Mouse (Mus musculus): ENCODE results near the gene Cacnb1. TPM values are rescaled to one million over a fixed set of nuclear protein-coding genes. Genes with fewer than 3 reads are reported as not detected.

Gene Cacnb1
- polyA plus RNA-seq, 1 experiment from 2014 or later: 0.73 TPM

GRCm38 (mm10) chr11:98021565-98022252 is 1.1 kb downstream of the Cacnb1 start:
- Histone ChIP-seq H3K4me1 (replicated peaks) (peaks cover 40% of the 10 kb centered on the region), H3K27me3 (peaks cover 55% of the 10 kb centered on the region), H3K9me3 (replicated peaks) (no peaks in the 10 kb centered on the region), H3K9ac (peak overlapping the region; percentile 72), H3K27ac (no peak overlapping the region), H3K4me3 (replicated peaks) (peak overlapping the region; percentile 65), H3K4me2 (peak overlapping the region; percentile 95), H3K36me3 (no peaks in the 10 kb centered on the region)
- DNase-seq (no peak), ATAC-seq (ENCODE audit: low read depth) (no peak)
- WGBS (ENCODE audit: insufficient replicate concordance): 12% methylated on average over 34 of the region's 34 CpGs

- 60% methylated on average over 2 of the region's 2 CpGs for WGBS (ENCODE audit: insufficient replicate concordance)
- DNase-seq (no peak), ATAC-seq (ENCODE audit: low read depth) (no peak)
- Histone ChIP-seq H3K36me3 (no peaks in the 10 kb centered on the region), H3K27me3 (peaks cover 55% of the 10 kb centered on the region), H3K9ac (no peak overlapping the region), H3K27ac (no peak overlapping the region), H3K4me3 (replicated peaks) (no peak overlapping the region), H3K4me1 (replicated peaks) (peaks cover 38% of the 10 kb centered on the region), H3K4me2 (peak overlapping the region; percentile 95; the same call in 1 of the 2 replicates), H3K9me3 (replicated peaks) (no peaks in the 10 kb centered on the region)
These were observed 1.7 kb downstream of the Cacnb1 start for GRCm38 (mm10) chr11:98021118-98021517.

- H3K36me3 ChIP-seq: no peaks in the 10 kb centered on the region
- H3K4me2 ChIP-seq: no peak overlapping the region
- peaks cover 55% of the 10 kb centered on the region for H3K27me3 ChIP-seq
- no peak overlapping the region for H3K27ac ChIP-seq
- H3K9ac ChIP-seq: no peak overlapping the region
- no peaks in the 10 kb centered on the region for H3K9me3 ChIP-seq (replicated peaks)
- 78% methylated on average over 1 of the region's 1 CpGs for WGBS (ENCODE audit: insufficient replicate concordance)
- no peak for ATAC-seq (ENCODE audit: low read depth)
- DNase-seq: no peak
- H3K4me3 ChIP-seq (replicated peaks): no peak overlapping the region
- H3K4me1 ChIP-seq (replicated peaks): peaks cover 34% of the 10 kb centered on the region
These were observed 2.1 kb downstream of the Cacnb1 start for GRCm38 (mm10) chr11:98020710-98021109.

- H3K27ac ChIP-seq: no peak overlapping the region
These were observed 2.8 kb downstream of the Cacnb1 start for GRCm38 (mm10) chr11:98019883-98020610.

GRCm38 (mm10) chr11:98018858-98019641 is 3.8 kb downstream of the Cacnb1 start:
- DNase-seq (no peak), ATAC-seq (ENCODE audit: low read depth) (no peak)
- H3K27me3 ChIP-seq: peaks cover 55% of the 10 kb centered on the region
- no peak overlapping the region for H3K27ac ChIP-seq
- no peak overlapping the region for H3K9ac ChIP-seq
- no peak overlapping the region for H3K4me3 ChIP-seq (replicated peaks)
- no peak overlapping the region for H3K4me2 ChIP-seq
- no peaks in the 10 kb centered on the region for H3K9me3 ChIP-seq (replicated peaks)
- no peaks in the 10 kb centered on the region for H3K36me3 ChIP-seq
- WGBS (ENCODE audit: insufficient replicate concordance): 33% methylated on average over 10 of the region's 10 CpGs
- H3K4me1 ChIP-seq (replicated peaks): peaks cover 32% of the 10 kb centered on the region

More at GRCm38 (mm10) chr11:98019883-98020610, 2.8 kb downstream of the Cacnb1 start:
- Histone ChIP-seq H3K9me3 (replicated peaks) (no peaks in the 10 kb centered on the region), H3K9ac (no peak overlapping the region), H3K4me1 (replicated peaks) (peaks cover 32% of the 10 kb centered on the region), H3K27me3 (peaks cover 55% of the 10 kb centered on the region), H3K4me3 (replicated peaks) (no peak overlapping the region), H3K36me3 (no peaks in the 10 kb centered on the region), H3K4me2 (no peak overlapping the region)
- 36% methylated on average over 8 of the region's 8 CpGs for WGBS (ENCODE audit: insufficient replicate concordance)
- DNase-seq: no peak
- no peak for ATAC-seq (ENCODE audit: low read depth)

GRCm38 (mm10) chr11:98018222-98018621 is 4.6 kb downstream of the Cacnb1 start:
- ATAC-seq (ENCODE audit: low read depth) (no peak), DNase-seq (no peak)
- Histone ChIP-seq H3K9me3 (replicated peaks) (no peaks in the 10 kb centered on the region), H3K4me1 (replicated peaks) (peaks cover 29% of the 10 kb centered on the region), H3K27me3 (peaks cover 52% of the 10 kb centered on the region), H3K4me3 (replicated peaks) (no peak overlapping the region), H3K36me3 (no peaks in the 10 kb centered on the region), H3K27ac (no peak overlapping the region), H3K4me2 (no peak overlapping the region), H3K9ac (no peak overlapping the region)
- WGBS (ENCODE audit: insufficient replicate concordance): 73% methylated on average over 6 of the region's 6 CpGs

GRCm38 (mm10) chr11:98016824-98017223 is 6.0 kb downstream of the Cacnb1 start:
- WGBS (ENCODE audit: insufficient replicate concordance): 77% methylated on average over 4 of the region's 4 CpGs
- peaks cover 51% of the 10 kb centered on the region for H3K27me3 ChIP-seq
- no peak overlapping the region for H3K4me3 ChIP-seq (replicated peaks)

GRCm38 (mm10) chr11:98016177-98016576 is 6.7 kb downstream of the Cacnb1 start:
- no peak for ATAC-seq (ENCODE audit: low read depth)
- WGBS (ENCODE audit: insufficient replicate concordance): 84% methylated on average over 5 of the region's 5 CpGs
- Histone ChIP-seq H3K36me3 (no peaks in the 10 kb centered on the region), H3K4me1 (replicated peaks) (peaks cover 8% of the 10 kb centered on the region), H3K27me3 (peaks cover 50% of the 10 kb centered on the region), H3K27ac (no peak overlapping the region), H3K9me3 (replicated peaks) (no peaks in the 10 kb centered on the region), H3K9ac (no peak overlapping the region), H3K4me3 (replicated peaks) (no peak overlapping the region), H3K4me2 (no peak overlapping the region)
- DNase-seq: no peak

More at GRCm38 (mm10) chr11:98016824-98017223, 6.0 kb downstream of the Cacnb1 start:
- DNase-seq: no peak
- peaks cover 15% of the 10 kb centered on the region for H3K4me1 ChIP-seq (replicated peaks)
- H3K27ac ChIP-seq: no peak overlapping the region
- no peak for ATAC-seq (ENCODE audit: low read depth)
- no peaks in the 10 kb centered on the region for H3K9me3 ChIP-seq (replicated peaks)
- no peak overlapping the region for H3K4me2 ChIP-seq
- no peaks in the 10 kb centered on the region for H3K36me3 ChIP-seq
- H3K9ac ChIP-seq: no peak overlapping the region

GRCm38 (mm10) chr11:98012831-98013230 is 10.0 kb downstream of the Cacnb1 start:
- H3K4me1 ChIP-seq (replicated peaks): no peaks in the 10 kb centered on the region
- H3K9me3 ChIP-seq (replicated peaks): no peaks in the 10 kb centered on the region
- no peak overlapping the region for H3K4me3 ChIP-seq (replicated peaks)
- H3K4me2 ChIP-seq: no peak overlapping the region
- H3K27ac ChIP-seq: no peak overlapping the region
- no peaks in the 10 kb centered on the region for H3K36me3 ChIP-seq
- ATAC-seq (ENCODE audit: low read depth) (no peak), DNase-seq (no peak)
- no peak overlapping the region for H3K9ac ChIP-seq
- H3K27me3 ChIP-seq: peaks cover 36% of the 10 kb centered on the region
- 73% methylated on average over 10 of the region's 10 CpGs for WGBS (ENCODE audit: insufficient replicate concordance)

GRCm38 (mm10) chr11:98011716-98012115 is 11.1 kb downstream of the Cacnb1 start:
- Histone ChIP-seq H3K36me3 (no peaks in the 10 kb centered on the region), H3K27me3 (peaks cover 32% of the 10 kb centered on the region), H3K4me1 (replicated peaks) (no peaks in the 10 kb centered on the region), H3K9me3 (replicated peaks) (no peaks in the 10 kb centered on the region), H3K9ac (no peak overlapping the region), H3K27ac (no peak overlapping the region), H3K4me3 (replicated peaks) (no peak overlapping the region), H3K4me2 (no peak overlapping the region)
- no peak for DNase-seq
- WGBS (ENCODE audit: insufficient replicate concordance): 38% methylated on average over 9 of the region's 9 CpGs
- ATAC-seq (ENCODE audit: low read depth): no peak

- DNase-seq (no peak), ATAC-seq (ENCODE audit: low read depth) (no peak)
- WGBS (ENCODE audit: insufficient replicate concordance): 45% methylated on average over 11 of the region's 11 CpGs
- H3K9ac ChIP-seq: no peak overlapping the region
- no peak overlapping the region for H3K27ac ChIP-seq
- no peaks in the 10 kb centered on the region for H3K36me3 ChIP-seq
- no peak overlapping the region for H3K4me2 ChIP-seq
- H3K4me3 ChIP-seq (replicated peaks): no peak overlapping the region
- peaks cover 46% of the 10 kb centered on the region for H3K27me3 ChIP-seq
- H3K4me1 ChIP-seq (replicated peaks): peaks cover 6% of the 10 kb centered on the region
- H3K9me3 ChIP-seq (replicated peaks): no peaks in the 10 kb centered on the region
These were observed 14.7 kb downstream of the Cacnb1 start for GRCm38 (mm10) chr11:98008087-98008486.
